Mouse (Mus musculus) Patski (cell line): ENCODE data around the gene D630045J12Rik. TPM values are rescaled to one million over a fixed set of nuclear protein-coding genes. Genes with fewer than 3 reads are reported as not detected.

Experiments used
- ATAC-seq: fragments of 100-300 bp; one replicate; pipeline ENCODE4 v1.8.0; 2021
- CTCF ChIA-PET: fragments of 350-600 bp; sonication (Branson Sonifier 250); formaldehyde crosslinking; loops from one replicate; lab custom pipeline; 2022; ENCODE audit warnings: inconsistent platforms; lab: Charles Lee
- POLR2A ChIA-PET: fragments of 350-600 bp; sonication (Branson Sonifier 250); formaldehyde crosslinking; loops from one replicate; lab custom pipeline; 2022; ENCODE audit warnings: antibody characterized with exemption, inconsistent platforms; lab: Charles Lee
- DNase-seq: peaks from one replicate; pipeline ENCODE4 v3.0.0-alpha.2; 2011; ENCODE audit warnings: low read depth, low spot score
- H3K27me3 ChIP-seq: fragments of 371-371 bp; one replicate; pipeline ENCODE4 v1.5.1; 2021
- CTCF ChIP-seq: fragments of 100-300 bp; IDR thresholded peaks from one replicate; pipeline ENCODE4 v1.5.1; 2021
- in situ Hi-C: fragments of 300-500 bp; cut with MboI; formaldehyde crosslinking; loops from 3 replicates; pipeline ENCODE4 v1.11.1; 2018; ENCODE audit warnings: low pct_unique_long_range_greater_than_20kb, mixed read lengths
- polyA plus RNA-seq: library from polyadenylated mRNA; unstranded; gene quantifications from one replicate; pipeline ENCODE4 v1.2.3, GENCODE M21; 2021

D630045J12Rik gene
- polyA plus RNA-seq, 1 experiment from 2014 or later, result 6.5 TPM

GRCm38 (mm10) chr6:38215448-38216110, 38.2 kb downstream of the D630045J12Rik start:
- ChIA-PET CTCF (no interaction called here), POLR2A (no interaction called here)
- no peak for DNase-seq
- no peak for TF ChIP-seq CTCF
- H3K27me3 ChIP-seq, result no peaks in the 10 kb centered on the region
- in situ Hi-C loops, result no loop called here
- no peak for ATAC-seq

GRCm38 (mm10) chr6:38207621-38208020, 46.2 kb downstream of the D630045J12Rik start:
- in situ Hi-C loops, result no loop called here
- ChIA-PET POLR2A (no interaction called here), CTCF (interaction anchor here (0.9 kb wide), 1 partner anchor 47 kb away, joined by 3 read pairs; no protein-coding TSS in a partner anchor)
- H3K27me3 ChIP-seq, result no peaks in the 10 kb centered on the region
- ATAC-seq, result no peak
- no peak for TF ChIP-seq CTCF
- no peak for DNase-seq

GRCm38 (mm10) chr6:38206941-38207531, 46.8 kb downstream of the D630045J12Rik start:
- ATAC-seq (no peak), DNase-seq (no peak)
- TF ChIP-seq CTCF, result no peak
- ChIA-PET CTCF (interaction anchor here (0.9 to 1.2 kb wide), 2 partner anchors 33 to 47 kb away, joined by 3 read pairs; no protein-coding TSS in a partner anchor), POLR2A (interaction anchor here (0.6 to 0.8 kb wide), 2 partner anchors 11 to 66 kb away, joined by 3 read pairs; no protein-coding TSS in a partner anchor)
- no peaks in the 10 kb centered on the region for H3K27me3 ChIP-seq
- in situ Hi-C loops, result no loop called here

GRCm38 (mm10) chr6:38205375-38205774, 48.4 kb downstream of the D630045J12Rik start:
- CTCF ChIA-PET, result no interaction called here
- POLR2A ChIA-PET, result no interaction called here
- DNase-seq (no peak), ATAC-seq (no peak)
- in situ Hi-C loops, result no loop called here
- H3K27me3 ChIP-seq, result no peaks in the 10 kb centered on the region
- TF ChIP-seq CTCF, result no peak

GRCm38 (mm10) chr6:38203820-38204219, 50.0 kb downstream of the D630045J12Rik start:
- in situ Hi-C loops, result no loop called here
- CTCF ChIA-PET, result interaction anchor here (0.6 to 1.3 kb wide), 2 partner anchors 23 to 29 kb away, joined by 3 read pairs; no protein-coding TSS in a partner anchor
- ATAC-seq, result no peak

GRCm38 (mm10) chr6:38202816-38203215, 51.0 kb downstream of the D630045J12Rik start:
- ChIA-PET CTCF (no interaction called here), POLR2A (interaction anchor here (0.8 kb wide), 1 partner anchor 33 kb away, joined by 4 read pairs; no protein-coding TSS in a partner anchor)
- no peak for ATAC-seq
- in situ Hi-C loops, result no loop called here
- TF ChIP-seq CTCF, result no peak
- DNase-seq, result no peak
- no peaks in the 10 kb centered on the region for H3K27me3 ChIP-seq

More at GRCm38 (mm10) chr6:38203820-38204219, 50.0 kb downstream of the D630045J12Rik start:
- POLR2A ChIA-PET, result no interaction called here
- DNase-seq, result no peak
- no peaks in the 10 kb centered on the region for H3K27me3 ChIP-seq
- no peak for TF ChIP-seq CTCF

- ChIA-PET CTCF (no interaction called here), POLR2A (no interaction called here)
- no peaks in the 10 kb centered on the region for H3K27me3 ChIP-seq
- ATAC-seq (no peak), DNase-seq (no peak)
- TF ChIP-seq CTCF, result no peak
- in situ Hi-C loops, result no loop called here
Measured at GRCm38 (mm10) chr6:38201495-38201894, 52.3 kb downstream of the D630045J12Rik start.

- no peak for TF ChIP-seq CTCF
- DNase-seq (no peak), ATAC-seq (no peak)
- in situ Hi-C loops, result no loop called here
- ChIA-PET POLR2A (no interaction called here), CTCF (no interaction called here)
- no peaks in the 10 kb centered on the region for H3K27me3 ChIP-seq
Measured at GRCm38 (mm10) chr6:38199599-38199998, 54.2 kb downstream of the D630045J12Rik start.

- no peak for TF ChIP-seq CTCF
- CTCF ChIA-PET, result no interaction called here
- in situ Hi-C loops, result no loop called here
Measured at GRCm38 (mm10) chr6:38198727-38199126, 55.1 kb downstream of the D630045J12Rik start.

GRCm38 (mm10) chr6:38196266-38197189, 57.3 kb downstream of the D630045J12Rik start:
- in situ Hi-C loops, result no loop called here
- ChIA-PET CTCF (interaction anchor here (1.7 kb wide), 1 partner anchor 18 kb away, joined by 6 read pairs; no protein-coding TSS in a partner anchor), POLR2A (interaction anchor here (1.0 kb wide), 1 partner anchor 10 kb away, joined by 3 read pairs; no protein-coding TSS in a partner anchor)
- no peak for ATAC-seq
- H3K27me3 ChIP-seq, result no peaks in the 10 kb centered on the region
- TF ChIP-seq CTCF, result no peak
- DNase-seq, result no peak

More at GRCm38 (mm10) chr6:38198727-38199126, 55.1 kb downstream of the D630045J12Rik start:
- no peak for DNase-seq
- ATAC-seq, result no peak
- POLR2A ChIA-PET, result no interaction called here
- no peaks in the 10 kb centered on the region for H3K27me3 ChIP-seq
